Mouse (Mus musculus): ENCODE measurements around the gene Polr2f.

DNA sequence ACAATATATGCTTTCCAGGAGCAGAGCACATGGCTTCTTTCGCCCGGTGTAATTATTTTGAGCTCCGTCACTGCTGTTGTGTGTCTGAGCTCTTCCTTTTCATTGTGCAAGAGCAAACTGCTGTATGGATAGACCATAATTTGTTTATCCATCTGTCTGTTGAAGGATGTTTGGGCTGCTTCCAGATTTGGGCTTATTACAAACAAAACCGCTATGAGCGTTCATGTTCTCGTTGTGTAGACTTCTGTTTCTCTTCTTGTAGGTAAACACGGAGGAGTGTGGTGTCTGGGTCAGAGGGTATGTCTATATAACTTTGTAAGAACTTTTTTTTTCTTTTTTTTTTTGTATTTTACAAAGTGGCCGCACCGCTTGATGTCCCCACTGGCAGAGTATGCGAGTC is 44.4 kb downstream of the Polr2f start:
- TF ChIP-seq CTCF (IDR thresholded peaks at IDR 0.05; ENCODE audit: low read depth, low read length) (no peak), POLR2A (IDR thresholded peaks at IDR 0.05; ENCODE audit: insufficient read depth, low read length) (no peak), EP300 (IDR thresholded peaks at IDR 0.05; ENCODE audit: insufficient read depth, low read depth, low read length) (no peak)
